Mouse (Mus musculus): ENCODE results near the gene Gm6034. TPM values are rescaled to one million over a fixed set of nuclear protein-coding genes. Genes with fewer than 3 reads are reported as not detected.
"Not testable (repeated sequence)": the region's sequence is repeated elsewhere in the genome, so short reads cannot be mapped to it uniquely, and the experiment has no call there.

The Gm6034 gene
- polyA plus RNA-seq, 1 experiment = not detected

DNA sequence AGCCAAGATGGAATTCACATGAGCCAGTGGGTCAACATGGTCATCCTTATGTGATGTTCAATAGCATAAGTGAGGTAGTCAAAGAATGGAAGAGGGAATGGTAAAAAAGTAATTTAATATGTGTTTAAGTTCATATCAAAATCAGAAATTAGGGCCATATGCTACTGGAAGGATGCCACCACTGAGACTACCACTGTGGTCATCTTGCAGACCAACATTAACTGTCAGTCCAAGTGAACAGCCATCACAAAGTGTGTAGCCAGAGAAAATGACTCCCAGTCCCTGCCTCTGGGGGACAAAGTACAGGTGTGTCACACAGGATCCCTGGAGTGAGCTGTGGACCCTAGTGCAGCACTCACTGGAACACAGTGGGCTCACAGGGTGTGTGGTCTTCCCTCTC is 39.1 kb downstream of the Gm6034 start:
- DNase-seq (ENCODE audit: low spot score) = not testable (repeated sequence)

DNA sequence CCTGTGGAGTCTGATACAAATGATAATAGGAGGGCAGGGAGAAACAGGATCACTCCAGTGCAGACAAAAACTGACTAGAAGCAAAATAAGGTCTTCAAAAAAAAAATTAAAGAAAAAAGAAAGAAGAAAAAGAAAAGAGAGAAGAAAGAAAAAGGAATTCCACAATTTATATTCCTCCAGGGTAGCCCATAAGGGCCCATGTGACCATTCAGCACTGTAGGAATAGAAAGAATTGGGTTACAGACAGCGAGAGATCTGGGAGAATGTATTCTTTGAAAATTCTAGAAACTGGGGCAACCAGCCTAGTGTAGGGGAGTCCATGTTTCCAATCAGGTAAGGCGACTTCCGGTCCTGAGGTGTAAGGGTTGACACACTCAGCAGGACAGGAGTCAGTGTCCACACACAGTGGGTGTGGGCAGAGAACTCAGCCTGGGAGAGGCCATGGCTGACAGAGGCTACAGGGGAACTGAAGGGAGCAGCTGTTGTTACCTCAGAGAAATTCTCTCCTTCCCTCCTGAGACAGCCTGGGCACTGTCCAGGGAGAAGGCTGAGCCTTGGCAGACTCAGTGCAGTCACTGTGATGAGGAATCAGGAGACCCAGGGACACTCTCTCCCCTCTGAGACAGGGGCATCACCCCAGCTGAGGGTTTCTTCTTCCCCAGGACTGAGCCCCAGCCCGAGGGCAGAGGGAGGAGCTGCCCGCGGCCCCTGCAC is 39.9 kb downstream of the Gm6034 start:
- not testable (repeated sequence) for DNase-seq (ENCODE audit: low spot score)

DNA sequence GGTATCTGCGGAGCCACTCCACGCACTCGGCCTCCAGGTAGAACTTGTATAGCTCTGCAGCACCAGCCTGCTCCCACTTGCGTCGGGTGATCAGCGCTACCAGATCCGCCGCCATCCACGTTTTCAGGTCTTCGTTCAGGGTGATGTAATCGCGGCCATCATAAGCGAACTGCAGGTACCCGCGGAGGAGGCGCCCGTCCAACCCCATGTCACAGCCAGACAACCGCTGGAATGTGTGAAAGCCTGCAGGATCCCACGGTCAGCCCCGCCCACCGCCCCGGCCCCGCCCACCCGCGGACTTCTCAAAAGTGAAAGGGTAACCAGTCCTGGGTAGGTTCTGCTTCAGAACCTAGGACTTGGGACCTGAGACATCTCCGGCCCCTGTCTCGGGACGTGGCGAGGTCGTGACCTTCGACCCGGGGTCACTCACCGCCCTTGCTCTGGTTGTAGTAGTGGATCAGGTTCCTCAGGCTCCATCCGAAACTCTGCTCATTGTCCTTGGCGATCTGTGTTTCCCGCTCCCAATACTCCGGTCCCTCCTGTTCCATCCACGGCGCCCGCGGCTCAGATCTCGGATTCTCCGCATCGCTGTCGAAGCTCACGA is 40.6 kb downstream of the Gm6034 start:
- no peak for DNase-seq (ENCODE audit: low spot score)

DNA sequence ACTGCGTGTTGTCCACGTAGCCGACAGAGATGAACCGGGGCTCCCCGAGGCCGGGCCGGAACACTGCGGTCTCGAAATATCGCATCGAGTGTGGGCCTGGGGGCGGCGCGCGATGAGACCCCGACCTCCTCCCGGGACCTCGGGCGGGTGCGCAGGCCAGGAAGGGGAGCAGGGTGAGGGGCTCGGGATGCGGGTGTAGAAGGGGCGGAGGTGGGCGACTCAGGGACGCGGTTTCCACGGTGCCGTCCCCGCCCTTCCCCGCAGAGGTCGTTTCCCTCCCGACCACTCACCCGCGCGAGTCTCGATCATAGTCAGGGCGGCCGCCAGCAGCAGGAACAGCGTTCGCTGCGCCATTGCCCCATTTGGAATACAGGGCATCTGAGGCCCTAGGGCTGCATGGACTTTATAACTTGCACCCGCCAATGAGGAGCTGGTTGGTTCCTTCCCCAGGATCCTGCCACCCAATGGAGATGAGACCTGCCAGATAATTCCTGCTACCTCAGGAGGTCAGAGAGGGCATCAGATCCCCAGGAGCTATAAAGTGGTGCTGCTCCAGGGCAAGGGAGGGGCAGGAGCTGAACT is 41.2 kb downstream of the Gm6034 start:
- no peak for DNase-seq (ENCODE audit: low spot score)

DNA sequence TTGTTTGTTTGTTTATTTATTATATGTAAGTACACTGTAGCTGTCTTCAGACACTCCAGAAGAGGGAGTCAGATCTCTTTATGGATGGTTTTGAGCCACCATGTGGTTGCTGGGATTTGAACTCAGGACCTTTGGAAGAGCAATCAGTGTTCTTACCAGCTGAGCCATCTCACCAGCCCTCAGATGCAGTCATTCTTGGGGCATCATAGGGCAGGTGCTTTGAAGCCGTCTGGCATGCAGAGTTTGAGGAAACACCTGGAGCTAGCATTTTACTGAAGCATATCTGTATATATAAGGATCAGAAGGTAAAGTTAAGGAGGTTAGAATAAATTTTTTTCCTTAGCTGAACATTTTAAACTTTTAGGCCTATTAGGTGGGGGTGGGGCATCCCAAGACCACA is 43.2 kb downstream of the Gm6034 start:
- DNase-seq (ENCODE audit: low spot score) = not testable (repeated sequence)

DNA sequence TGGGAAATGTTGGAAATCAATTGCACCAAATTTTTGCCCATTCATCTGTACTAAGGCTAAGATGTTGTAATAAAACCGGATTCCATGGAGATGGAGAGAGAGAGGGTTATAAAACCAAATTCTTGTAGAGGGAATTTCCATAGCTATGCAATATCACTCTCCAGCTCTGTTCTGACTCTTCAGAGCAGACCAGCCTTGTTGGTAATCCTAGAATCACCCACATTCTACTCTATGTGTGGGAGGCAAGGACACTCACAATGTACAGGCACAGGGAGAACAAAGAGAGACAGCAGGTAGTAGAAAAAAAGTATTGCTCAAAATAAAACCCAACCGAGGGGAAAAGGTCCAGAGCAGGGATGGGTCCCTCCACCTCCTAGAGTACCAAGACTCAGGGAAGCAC is 49.2 kb downstream of the Gm6034 start:
- DNase-seq (ENCODE audit: low spot score) = not testable (repeated sequence)

DNA sequence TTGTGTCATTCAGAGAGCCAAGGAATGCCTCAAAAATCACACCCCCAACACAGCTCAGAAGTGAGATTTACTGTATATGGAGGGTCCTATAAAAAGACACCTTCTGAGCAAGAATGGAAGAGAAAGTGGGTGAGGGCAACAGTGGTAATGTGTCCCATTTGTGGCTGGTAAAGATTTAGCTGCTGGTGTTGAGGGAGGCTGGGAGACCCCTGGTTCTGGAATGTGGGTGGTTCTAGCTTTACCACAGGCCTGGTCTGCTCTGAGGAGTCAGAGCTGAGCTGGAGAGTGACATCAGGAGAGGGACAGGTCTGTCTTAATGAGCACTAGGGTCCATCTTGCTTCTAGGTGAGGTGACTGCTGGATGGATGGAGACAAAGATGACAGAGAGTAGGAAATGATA is 49.8 kb downstream of the Gm6034 start:
- not testable (repeated sequence) for DNase-seq (ENCODE audit: low spot score)

DNA sequence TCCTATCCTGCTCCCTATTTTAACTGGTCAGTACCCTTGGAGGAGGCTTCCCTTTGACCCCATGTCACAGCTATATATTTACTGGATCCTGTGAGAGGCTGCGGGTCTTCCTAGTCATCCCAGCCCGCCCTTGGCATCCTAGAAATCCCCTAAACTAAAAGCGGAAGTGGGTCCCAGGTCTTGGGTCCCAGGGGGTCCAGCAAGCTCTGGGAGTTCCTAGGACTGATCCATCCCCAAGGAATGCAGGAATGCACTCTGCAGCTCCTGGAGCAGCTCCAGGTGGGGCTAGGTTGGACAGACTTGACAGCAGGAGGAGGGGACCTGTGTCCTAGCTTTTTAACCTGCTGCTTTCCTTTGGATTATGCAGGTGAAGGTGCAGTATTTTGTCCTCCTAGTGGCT is 51.2 kb downstream of the Gm6034 start:
- DNase-seq (ENCODE audit: low spot score) = no peak

DNA sequence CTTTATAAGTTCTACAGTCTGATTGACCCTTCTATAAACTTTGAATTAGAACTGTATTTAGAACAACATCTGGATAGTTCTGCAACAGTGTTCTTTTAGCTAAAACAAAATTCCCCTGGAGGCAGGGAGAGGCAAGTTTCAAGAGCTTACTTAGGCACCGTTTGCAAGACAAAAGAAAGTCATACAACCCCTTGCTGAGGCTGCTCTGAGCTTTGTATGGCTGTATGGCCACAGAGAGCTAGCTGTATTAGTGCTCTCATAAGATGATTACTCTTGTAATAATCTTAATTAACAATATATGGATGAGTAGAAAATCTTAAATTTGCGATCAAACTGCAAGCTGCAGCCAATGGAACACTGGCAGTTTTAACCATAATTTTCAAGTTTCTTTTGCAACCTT is 56.8 kb downstream of the Gm6034 start:
- not testable (repeated sequence) for DNase-seq (ENCODE audit: low spot score)

DNA sequence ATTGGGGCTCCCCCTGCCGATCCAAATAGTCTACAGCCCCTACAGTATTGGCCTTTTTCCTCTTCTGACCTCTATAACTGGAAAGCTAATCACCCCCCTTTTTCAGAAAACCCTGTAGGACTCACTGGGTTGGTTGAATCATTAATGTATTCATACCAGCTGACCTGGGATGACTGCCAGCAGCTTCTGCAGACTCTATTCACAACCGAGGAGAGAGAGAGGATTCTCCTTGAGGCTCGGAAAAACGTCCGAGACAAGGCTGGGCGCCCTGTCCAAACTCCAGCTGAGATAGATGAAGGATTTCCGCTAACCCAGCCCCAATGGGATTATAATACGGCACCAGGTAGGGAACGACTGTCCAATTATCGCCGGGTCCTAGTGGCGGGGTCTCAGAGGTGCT is 59.3 kb downstream of the Gm6034 start:
- DNase-seq (ENCODE audit: low spot score) = not testable (repeated sequence)

Other genes with a start within 250 kb of the Gm6034 start
- 55.3 and 73.7 TPM in 2 replicates for gene Ier3, start 221.3 kb upstream of the Gm6034 start, polyA plus RNA-seq (2012; rRNA removed)
- gene Flot1, start 219.7 kb upstream of the Gm6034 start, polyA plus RNA-seq (2012; rRNA removed) = 156 and 192 TPM in 2 replicates
- 257 TPM in 2 replicates for gene Tubb5, start 204.7 kb upstream of the Gm6034 start, polyA plus RNA-seq (2012; rRNA removed)
- 10.4 and 14.2 TPM in 2 replicates for gene Mdc1, start 201.4 kb upstream of the Gm6034 start, polyA plus RNA-seq (2012; rRNA removed)
- 10.9 and 11.6 TPM in 2 replicates for gene Nrm, start 181.6 kb upstream of the Gm6034 start, polyA plus RNA-seq (2012; rRNA removed)
- 55.2 and 57.5 TPM in 2 replicates for gene Ppp1r18, start 177.4 kb upstream of the Gm6034 start, polyA plus RNA-seq (2012; rRNA removed)
- 53.4 and 57.7 TPM in 2 replicates for gene Dhx16, start 163.1 kb upstream of the Gm6034 start, polyA plus RNA-seq (2012; rRNA removed)
- gene 2310061I04Rik, start 145.5 kb upstream of the Gm6034 start, polyA plus RNA-seq (2012; rRNA removed) = 29.6 and 35.9 TPM in 2 replicates
- gene Atat1, start 132.9 kb upstream of the Gm6034 start, polyA plus RNA-seq (2012; rRNA removed) = 45.9 and 58.8 TPM in 2 replicates
- gene Mrps18b, start 126.6 kb upstream of the Gm6034 start, polyA plus RNA-seq (2012; rRNA removed) = 77.9 and 90.8 TPM in 2 replicates
- 25.8 and 26.0 TPM in 2 replicates for gene Ppp1r10, start 126.5 kb upstream of the Gm6034 start, polyA plus RNA-seq (2012; rRNA removed)
- gene Abcf1, start 73.2 kb upstream of the Gm6034 start, polyA plus RNA-seq (2012; rRNA removed) = 58.4 and 74.6 TPM in 2 replicates
- gene Gnl1, start 63.1 kb upstream of the Gm6034 start, polyA plus RNA-seq (2012; rRNA removed) = 28.5 and 39.5 TPM in 2 replicates
- gene Prr3, start 62.7 kb upstream of the Gm6034 start, polyA plus RNA-seq (2012; rRNA removed) = 22.2 and 23.7 TPM in 2 replicates
- gene H2-T24, start 22.4 kb upstream of the Gm6034 start, polyA plus RNA-seq (2012; rRNA removed) = 1.5 and 2.0 TPM in 2 replicates
- 189 and 190 TPM in 2 replicates for gene H2-T23, start 10.1 kb upstream of the Gm6034 start, polyA plus RNA-seq (2012; rRNA removed)
- gene H2-T22, start 214 bp upstream of the Gm6034 start, polyA plus RNA-seq (2012; rRNA removed) = 66.8 and 76.7 TPM in 2 replicates
- 0.09 and 0.14 TPM in 2 replicates for gene Gm11127, start 15.4 kb downstream of the Gm6034 start, polyA plus RNA-seq (2012; rRNA removed)
- gene Gm19684, start 78.7 kb downstream of the Gm6034 start, polyA plus RNA-seq (2012; rRNA removed) = 0.12 and 0.13 TPM in 2 replicates
- gene Gm7030, start 86.5 kb downstream of the Gm6034 start, polyA plus RNA-seq (2012; rRNA removed) = not detected in 2 replicates
- gene Gm8909, start 125.6 kb downstream of the Gm6034 start, polyA plus RNA-seq (2012; rRNA removed) = 0.04 TPM in 1 of 2 replicates, not detected in the other
- 0.03 TPM in 1 of 2 replicates, not detected in the other for gene H2-T3, start 147.3 kb downstream of the Gm6034 start, polyA plus RNA-seq (2012; rRNA removed)
- gene Rpp21, start 215.1 kb downstream of the Gm6034 start, polyA plus RNA-seq (2012; rRNA removed) = 59.0 and 76.1 TPM in 2 replicates
- gene Trim39, start 229.3 kb downstream of the Gm6034 start, polyA plus RNA-seq (2012; rRNA removed) = 23.9 and 26.8 TPM in 2 replicates
- not detected in 2 replicates for gene H2-M10.2, start 243.5 kb downstream of the Gm6034 start, polyA plus RNA-seq (2012; rRNA removed)